Mouse (Mus musculus): Measurements from ENCODE around the gene Mdfi. TPM values are rescaled to one million over a fixed set of nuclear protein-coding genes. Genes with fewer than 3 reads are reported as not detected.
"Not testable (repeated sequence)": the region's sequence is repeated elsewhere in the genome, so short reads cannot be mapped to it uniquely, and the experiment has no call there.

Gene Mdfi
- polyA plus RNA-seq, 1 experiment from 2014 or later, result not detected

GRCm38 (mm10) chr17:47855544-47855943 is 21.1 kb upstream of the Mdfi start:
- Histone ChIP-seq H3K27ac (no peak overlapping the region), H3K79me2 (ENCODE audit: inconsistent target) (no peaks in the 10 kb centered on the region), H3K4me3 (ENCODE audit: inconsistent target) (no peak overlapping the region), H3K36me3 (ENCODE audit: inconsistent target) (no peaks in the 10 kb centered on the region)
- WGBS (ENCODE audit: missing documents), result 84% methylated on average over 4 of the region's 4 CpGs

- Histone ChIP-seq H3K79me2 (ENCODE audit: inconsistent target) (no peaks in the 10 kb centered on the region), H3K4me3 (ENCODE audit: inconsistent target) (no peak overlapping the region), H3K36me3 (ENCODE audit: inconsistent target) (no peaks in the 10 kb centered on the region), H3K27ac (no peak overlapping the region)
- WGBS (ENCODE audit: missing documents), result 89% methylated on average over 8 of the region's 8 CpGs
These were observed 20.4 kb upstream of the Mdfi start for GRCm38 (mm10) chr17:47854908-47855307.

DNA sequence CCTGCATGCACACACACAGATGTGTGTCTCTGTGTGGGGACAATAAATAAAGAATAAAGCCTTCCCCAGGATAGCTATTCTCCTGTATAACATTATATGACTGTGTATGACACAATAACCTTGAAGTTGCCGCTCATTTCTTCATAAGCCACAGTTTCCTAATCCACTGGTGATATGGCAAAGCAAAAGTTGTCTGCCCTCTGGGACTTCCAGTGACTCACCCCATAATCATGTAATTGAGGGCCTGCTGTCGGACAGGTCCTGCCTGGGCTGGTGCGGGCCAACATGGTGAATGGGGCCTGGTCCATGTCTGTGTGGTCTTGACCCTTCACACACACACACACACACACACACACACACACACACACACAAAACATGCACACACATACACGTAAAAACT is 19.3 kb upstream of the Mdfi start:
- H3K36me3 ChIP-seq (ENCODE audit: inconsistent target), result no peaks in the 10 kb centered on the region
- no peak overlapping the region for H3K27ac ChIP-seq
- WGBS (ENCODE audit: missing documents), result 72% methylated on average over 4 of the region's 4 CpGs

GRCm38 (mm10) chr17:47853336-47853735 is 18.8 kb upstream of the Mdfi start:
- H3K27ac ChIP-seq, result no peak overlapping the region
- H3K79me2 ChIP-seq (ENCODE audit: inconsistent target), result no peaks in the 10 kb centered on the region
- H3K4me3 ChIP-seq (ENCODE audit: inconsistent target), result no peak overlapping the region
- H3K36me3 ChIP-seq (ENCODE audit: inconsistent target), result no peaks in the 10 kb centered on the region
- 96% methylated on average over 3 of the region's 4 CpGs for WGBS (ENCODE audit: missing documents)

More for the DNA sequence above, 19.3 kb upstream of the Mdfi start:
- H3K4me3 ChIP-seq (ENCODE audit: inconsistent target), result no peak overlapping the region
- H3K79me2 ChIP-seq (ENCODE audit: inconsistent target), result no peaks in the 10 kb centered on the region

DNA sequence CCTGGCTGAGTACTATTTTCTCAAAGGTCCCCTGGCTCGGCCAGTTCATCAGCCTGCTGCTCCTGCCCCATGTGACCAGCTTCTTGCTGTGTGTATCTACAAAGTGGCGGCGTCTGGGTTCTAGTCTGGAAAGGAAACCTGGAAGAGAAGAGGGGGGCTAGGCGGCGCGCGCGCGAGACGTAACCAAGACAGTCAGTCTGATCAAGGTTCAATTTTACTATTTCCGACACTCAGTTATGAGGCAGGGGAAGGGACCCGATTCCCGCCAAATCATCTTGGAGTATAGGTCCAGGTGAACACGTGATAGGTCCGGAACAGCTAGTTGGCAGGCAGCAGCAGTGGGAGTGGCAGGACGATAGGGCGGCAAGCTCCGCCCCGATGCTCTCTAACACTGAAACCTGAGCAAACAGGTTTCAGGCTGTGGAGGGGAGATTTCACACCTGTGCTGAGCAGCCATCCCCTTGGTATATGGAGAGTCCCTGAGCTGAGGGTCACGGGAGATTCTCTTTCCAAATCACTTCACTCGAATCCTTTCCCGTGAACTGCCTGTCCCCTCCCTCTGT is 17.4 kb upstream of the Mdfi start:
- not testable (repeated sequence) for H3K4me3 ChIP-seq (ENCODE audit: inconsistent target); H3K79me2 ChIP-seq (ENCODE audit: inconsistent target); H3K27ac ChIP-seq; H3K36me3 ChIP-seq (ENCODE audit: inconsistent target)
- WGBS (ENCODE audit: missing documents), result 43% methylated on average over 22 of the region's 22 CpGs

DNA sequence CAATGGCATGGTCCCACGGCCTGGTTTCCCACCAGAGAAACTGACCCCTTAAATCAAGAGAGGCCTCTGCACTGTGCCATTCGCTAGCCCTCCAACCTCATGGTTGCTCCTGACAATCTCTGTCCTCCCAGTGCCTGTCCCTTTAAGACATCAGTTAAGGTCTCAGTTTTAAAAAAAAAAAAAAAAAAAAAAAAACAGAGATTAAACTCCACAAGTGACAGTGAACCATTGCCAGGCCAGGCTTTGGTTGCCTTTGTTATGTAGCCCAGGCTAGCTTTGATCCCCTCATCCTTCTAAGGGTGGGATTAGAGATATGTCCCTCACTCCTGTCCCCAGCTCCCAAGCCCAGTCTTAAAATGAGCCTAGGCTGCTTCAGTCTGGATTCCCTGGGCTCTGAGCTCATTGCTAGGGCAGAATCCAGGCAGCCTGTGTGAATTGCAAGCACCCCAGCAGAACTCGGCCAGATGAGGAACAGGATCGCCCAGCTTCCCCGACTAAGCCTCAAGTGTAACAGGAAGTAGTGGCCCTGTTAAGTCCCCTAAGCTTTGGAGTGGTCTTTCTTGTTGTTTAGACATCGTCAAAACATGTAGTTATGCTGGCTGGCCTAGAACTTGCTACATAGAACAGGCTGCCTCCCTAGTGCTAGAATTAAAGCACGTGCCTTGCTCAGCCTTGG is 16.3 kb upstream of the Mdfi start:
- no peak overlapping the region for H3K27ac ChIP-seq
- no peak overlapping the region for H3K4me3 ChIP-seq (ENCODE audit: inconsistent target)
- WGBS (ENCODE audit: missing documents), result 53% methylated on average over 7 of the region's 7 CpGs

DNA sequence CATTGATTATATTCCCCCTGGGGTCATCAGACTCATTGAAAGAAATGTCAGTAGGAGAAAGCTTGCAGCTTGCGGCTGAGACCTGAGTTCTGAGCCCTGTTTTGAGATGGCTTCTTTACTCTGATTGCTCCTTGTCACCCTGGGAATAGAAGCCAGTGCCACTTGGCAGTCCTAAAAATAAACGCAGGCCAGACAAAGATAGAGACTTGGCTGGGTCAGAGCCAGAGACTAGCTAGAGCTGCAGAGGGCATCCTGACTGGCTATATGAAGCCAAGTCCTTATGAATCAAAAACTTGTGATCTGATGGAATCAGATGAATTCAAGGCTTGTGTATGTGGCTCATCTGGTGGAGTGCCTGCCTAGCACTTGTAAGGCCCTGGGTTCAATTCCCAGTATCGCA is 15.5 kb upstream of the Mdfi start:
- H3K36me3 ChIP-seq (ENCODE audit: inconsistent target), result no peaks in the 10 kb centered on the region
- H3K27ac ChIP-seq, result no peak overlapping the region
- H3K4me3 ChIP-seq (ENCODE audit: inconsistent target), result no peak overlapping the region
- no peaks in the 10 kb centered on the region for H3K79me2 ChIP-seq (ENCODE audit: inconsistent target)
- 87% methylated on average over 3 of the region's 3 CpGs for WGBS (ENCODE audit: missing documents)

More for the DNA sequence above, 16.3 kb upstream of the Mdfi start:
- Histone ChIP-seq H3K36me3 (ENCODE audit: inconsistent target) (no peaks in the 10 kb centered on the region), H3K79me2 (ENCODE audit: inconsistent target) (no peaks in the 10 kb centered on the region)

GRCm38 (mm10) chr17:47847985-47848384 is 13.5 kb upstream of the Mdfi start:
- Histone ChIP-seq H3K27ac (no peak overlapping the region), H3K36me3 (ENCODE audit: inconsistent target) (no peaks in the 10 kb centered on the region), H3K4me3 (ENCODE audit: inconsistent target) (no peak overlapping the region), H3K79me2 (ENCODE audit: inconsistent target) (no peaks in the 10 kb centered on the region)
- 91% methylated on average over 5 of the region's 6 CpGs for WGBS (ENCODE audit: missing documents)

GRCm38 (mm10) chr17:47845609-47846008 is 11.1 kb upstream of the Mdfi start:
- no peaks in the 10 kb centered on the region for H3K79me2 ChIP-seq (ENCODE audit: inconsistent target)
- 88% methylated on average over 11 of the region's 11 CpGs for WGBS (ENCODE audit: missing documents)
- H3K27ac ChIP-seq, result no peak overlapping the region
- no peaks in the 10 kb centered on the region for H3K36me3 ChIP-seq (ENCODE audit: inconsistent target)
- H3K4me3 ChIP-seq (ENCODE audit: inconsistent target), result no peak overlapping the region

DNA sequence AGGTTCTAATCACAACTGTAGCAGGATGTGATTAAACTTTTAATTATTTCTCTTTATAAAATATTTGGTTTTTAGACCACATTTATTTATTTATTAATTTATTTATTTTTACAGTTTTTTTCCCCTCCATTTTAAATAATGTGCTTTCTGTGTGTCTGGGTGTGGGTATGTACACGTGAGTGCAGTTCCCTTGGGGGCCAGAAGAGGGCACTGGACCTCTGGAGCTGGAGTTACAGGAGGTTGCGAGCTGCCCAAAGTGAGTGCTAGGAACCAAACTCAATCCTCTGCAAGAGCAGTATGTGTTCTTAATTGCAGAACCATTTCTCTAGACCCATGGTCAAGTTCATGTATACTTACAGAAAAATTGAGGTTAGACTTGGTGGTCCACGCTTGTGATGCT is 9.0 kb upstream of the Mdfi start:
- Histone ChIP-seq H3K36me3 (ENCODE audit: inconsistent target) (no peaks in the 10 kb centered on the region), H3K79me2 (ENCODE audit: inconsistent target) (no peaks in the 10 kb centered on the region), H3K27ac (no peak overlapping the region; the same call in 1 of the 2 replicates), H3K4me3 (ENCODE audit: inconsistent target) (no peak overlapping the region)
- 93% methylated on average over 3 of the region's 3 CpGs for WGBS (ENCODE audit: missing documents)

DNA sequence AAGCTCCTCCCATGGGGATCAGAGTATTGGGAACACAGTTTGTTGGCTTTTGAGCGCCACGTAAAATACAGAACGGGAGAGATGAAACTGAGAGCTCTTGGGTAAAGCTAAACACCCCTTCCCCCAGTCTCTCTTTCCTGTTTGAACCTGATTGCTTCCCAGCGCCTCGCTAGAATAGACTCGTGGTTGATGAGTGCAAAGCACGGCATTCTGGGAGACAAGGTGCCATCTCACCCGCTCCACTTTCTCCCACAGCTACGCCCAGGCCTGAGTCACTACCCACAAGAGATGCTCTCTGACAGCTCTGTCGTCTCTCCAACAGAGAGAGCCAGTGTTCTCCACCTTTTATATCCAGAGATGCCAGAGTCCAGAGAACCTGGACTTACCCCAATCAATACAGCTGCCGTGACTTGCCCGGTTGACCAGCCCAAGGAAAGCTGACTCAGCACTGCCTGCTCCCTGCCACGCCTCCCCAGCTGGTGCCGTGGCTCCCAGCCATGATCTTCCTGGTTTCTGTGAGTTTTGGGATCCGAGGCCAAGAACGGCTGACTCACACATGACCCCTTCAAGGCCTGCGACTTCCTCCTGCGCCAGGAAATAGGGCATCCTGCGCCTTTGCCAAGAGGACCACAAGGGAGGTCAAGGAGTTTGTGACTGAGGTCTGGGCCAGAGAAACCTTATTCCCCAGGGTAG is 7.6 kb upstream of the Mdfi start:
- Histone ChIP-seq H3K27ac (peak overlapping the region; percentile 61), H3K4me3 (ENCODE audit: inconsistent target) (peak overlapping the region; percentile 2; the same call in 1 of the 2 replicates), H3K79me2 (ENCODE audit: inconsistent target) (no peaks in the 10 kb centered on the region), H3K36me3 (ENCODE audit: inconsistent target) (no peaks in the 10 kb centered on the region)
- 15% methylated on average over 19 of the region's 19 CpGs for WGBS (ENCODE audit: missing documents)

GRCm38 (mm10) chr17:47841521-47841920 is 7.0 kb upstream of the Mdfi start:
- H3K4me3 ChIP-seq (ENCODE audit: inconsistent target), result no peak overlapping the region
- H3K27ac ChIP-seq, result peak overlapping the region; percentile 61
- no peaks in the 10 kb centered on the region for H3K36me3 ChIP-seq (ENCODE audit: inconsistent target)
- no peaks in the 10 kb centered on the region for H3K79me2 ChIP-seq (ENCODE audit: inconsistent target)
- 91% methylated on average over 6 of the region's 8 CpGs for WGBS (ENCODE audit: missing documents)

DNA sequence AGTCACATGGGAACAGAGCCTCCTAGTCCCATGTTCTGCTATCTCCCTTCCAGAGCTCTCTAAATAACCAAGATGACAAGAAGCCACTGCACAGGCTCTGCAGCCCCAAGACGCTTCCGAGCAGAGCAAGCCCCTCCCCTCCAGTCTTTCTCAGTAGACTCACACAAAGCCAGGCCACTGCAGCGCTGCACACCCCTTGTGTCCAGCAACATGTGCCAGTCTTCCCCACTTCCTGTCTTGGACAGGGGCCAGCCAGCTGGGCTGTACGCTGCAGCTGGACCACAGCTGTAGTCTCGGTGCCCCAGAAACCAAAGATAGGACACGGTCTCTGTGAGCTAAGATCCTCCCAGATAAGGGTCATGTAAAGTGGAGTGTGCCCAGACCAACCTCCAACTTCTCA is 3.3 kb upstream of the Mdfi start:
- Histone ChIP-seq H3K4me3 (ENCODE audit: inconsistent target) (no peak overlapping the region), H3K27ac (no peak overlapping the region), H3K36me3 (ENCODE audit: inconsistent target) (no peaks in the 10 kb centered on the region), H3K79me2 (ENCODE audit: inconsistent target) (no peaks in the 10 kb centered on the region)
- WGBS (ENCODE audit: missing documents), result 17% methylated on average over 6 of the region's 6 CpGs

DNA sequence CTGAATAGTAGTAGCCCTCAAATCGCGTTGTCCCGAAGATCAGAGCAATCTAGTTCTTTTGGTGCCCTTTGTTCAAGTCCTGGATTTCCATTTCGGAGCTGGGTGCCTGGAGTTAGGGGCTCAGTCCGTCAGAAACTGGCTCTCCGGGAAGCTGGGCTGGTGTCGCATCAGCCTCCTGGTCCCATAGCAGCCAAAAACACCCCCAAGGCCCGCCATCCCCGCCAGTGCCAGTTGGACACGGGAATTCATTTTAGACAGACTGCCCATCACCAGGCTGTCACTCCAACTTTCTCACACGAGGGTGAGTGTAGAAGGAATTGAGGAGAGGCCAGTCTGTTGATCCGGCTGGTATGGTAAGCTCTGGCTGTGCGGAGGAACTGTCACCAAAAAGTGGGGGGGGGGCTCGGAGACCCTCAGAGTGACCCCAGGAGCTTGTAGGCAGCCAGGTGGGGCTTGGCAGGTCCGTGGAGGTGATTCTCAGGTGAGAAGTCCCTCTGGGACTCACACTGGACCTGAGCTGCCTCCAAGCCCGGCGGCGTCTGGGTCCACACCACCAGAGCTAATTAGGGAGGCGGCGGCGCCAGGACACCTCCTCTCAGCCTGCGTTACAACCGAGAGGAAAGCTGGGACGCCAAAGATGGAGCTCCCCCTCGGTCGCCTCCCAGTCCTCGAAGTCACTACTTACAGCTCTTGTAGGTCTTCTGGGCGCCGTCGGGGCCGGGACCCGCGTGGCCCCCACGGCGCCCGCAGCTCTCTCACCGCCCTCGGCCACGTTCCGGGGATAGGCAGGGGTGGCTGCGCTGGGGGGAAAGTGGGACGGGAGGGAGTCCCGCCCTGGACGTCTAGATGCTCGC is 636 bp downstream of the Mdfi start:
- WGBS (ENCODE audit: missing documents), result 6% methylated on average over 43 of the region's 45 CpGs
- Histone ChIP-seq H3K36me3 (ENCODE audit: inconsistent target) (no peaks in the 10 kb centered on the region), H3K4me3 (ENCODE audit: inconsistent target) (no peak overlapping the region), H3K27ac (no peak overlapping the region), H3K79me2 (ENCODE audit: inconsistent target) (no peaks in the 10 kb centered on the region)

All from macrophage (primary cell).